Mouse (Mus musculus): ENCODE data around the gene Ssbp3.

Gene Ssbp3

DNA sequence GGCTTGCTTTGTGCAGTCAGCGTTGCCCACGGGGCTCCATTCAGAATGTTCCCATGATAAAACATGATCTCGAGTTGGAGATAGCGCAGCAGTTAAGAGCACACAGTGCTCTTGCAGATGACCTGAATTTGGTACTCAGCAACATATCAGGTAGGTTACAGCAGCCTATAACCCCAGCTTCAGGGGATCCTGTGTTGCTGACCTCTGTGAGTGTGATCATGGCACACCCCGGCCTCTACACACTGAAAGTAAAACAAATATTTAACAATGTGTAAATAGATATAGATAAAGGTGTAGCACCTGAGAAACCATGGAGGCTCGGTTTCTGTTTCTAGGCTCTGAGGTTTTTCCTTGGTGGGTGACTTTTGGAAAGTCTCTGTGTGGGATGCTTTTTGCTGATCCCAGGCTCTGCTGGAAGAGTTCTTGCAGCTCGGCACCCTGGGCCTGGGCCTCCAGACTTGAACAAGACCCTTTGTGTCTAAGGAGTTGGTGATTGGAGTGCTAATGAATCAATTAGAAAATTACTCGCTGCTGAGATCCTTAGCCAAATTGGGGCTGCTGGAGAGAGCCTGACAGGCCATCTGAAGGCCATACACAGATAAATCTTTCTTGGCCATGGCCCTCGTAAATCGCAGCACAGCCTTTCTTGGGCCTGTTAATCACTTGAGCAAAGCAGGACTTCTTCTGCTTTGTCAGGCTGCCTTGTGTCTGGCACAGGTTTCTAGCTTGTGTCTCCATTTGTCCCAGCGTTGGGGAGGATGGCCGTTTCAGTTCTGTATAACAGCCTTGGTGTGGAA is 49.2 kb downstream of the Ssbp3 start:
- no peak for DNase-seq (ENCODE audit: low read depth)

DNA sequence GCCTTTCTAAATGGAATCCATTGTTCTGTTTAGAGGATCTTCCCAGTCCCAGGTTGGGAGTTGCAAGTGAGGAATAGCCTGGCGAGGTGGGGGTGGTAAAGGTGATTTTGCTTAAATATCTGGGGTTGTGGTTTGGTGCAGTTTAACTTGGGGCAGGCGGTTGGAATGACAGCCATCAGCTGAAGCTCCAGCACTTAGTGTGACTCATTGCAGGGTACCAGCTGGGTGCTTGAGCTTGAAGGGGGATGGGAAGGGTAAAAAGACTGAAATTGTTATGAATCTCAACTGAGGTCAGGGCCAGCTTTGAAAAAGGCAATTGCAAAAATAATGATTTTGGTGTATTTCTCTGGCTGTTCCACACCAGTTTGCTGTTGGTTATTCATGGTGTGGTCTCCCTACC is 50.0 kb downstream of the Ssbp3 start:
- no peak for DNase-seq (ENCODE audit: low read depth)

DNA sequence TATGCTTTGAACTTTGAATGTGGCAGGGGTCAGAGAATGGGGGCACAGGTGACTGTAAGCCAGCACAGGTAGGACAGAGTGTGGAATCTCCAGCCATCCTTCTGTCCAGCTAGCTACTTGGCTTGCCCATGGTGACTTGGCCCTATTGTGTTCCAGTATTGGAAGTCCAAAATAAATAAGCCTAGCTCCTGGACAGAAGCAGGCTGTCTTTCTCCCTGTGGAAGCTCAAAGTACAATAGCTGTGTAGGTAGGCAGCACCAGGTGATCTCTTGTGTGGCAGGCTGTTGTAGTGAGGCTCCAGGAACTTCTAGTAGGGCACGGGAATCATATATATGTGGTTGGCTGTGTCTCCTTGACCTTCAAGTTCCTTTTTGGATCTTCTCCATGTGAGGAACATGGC is 50.8 kb downstream of the Ssbp3 start:
- DNase-seq (ENCODE audit: low read depth), result no peak

DNA sequence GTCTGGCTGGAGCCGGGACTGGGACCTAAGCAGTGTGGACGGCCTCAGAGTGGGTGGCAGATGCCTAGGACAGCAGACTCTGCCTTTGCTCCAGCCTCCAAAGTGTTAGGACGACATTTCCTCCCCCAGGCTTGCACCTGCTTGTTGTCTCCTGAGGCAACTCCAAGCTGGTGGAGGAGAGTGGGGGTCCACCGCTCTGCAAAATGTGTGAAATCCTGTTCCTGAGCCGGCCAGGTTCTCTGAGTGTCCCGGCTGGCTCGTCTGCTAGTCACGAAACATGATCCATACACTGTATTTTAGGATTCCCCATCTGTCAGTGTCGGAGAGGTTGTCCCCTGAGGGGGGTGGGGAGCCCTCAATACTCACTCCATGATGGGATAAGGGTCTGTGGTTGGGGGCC is 53.9 kb downstream of the Ssbp3 start:
- no peak for DNase-seq (ENCODE audit: low read depth)

DNA sequence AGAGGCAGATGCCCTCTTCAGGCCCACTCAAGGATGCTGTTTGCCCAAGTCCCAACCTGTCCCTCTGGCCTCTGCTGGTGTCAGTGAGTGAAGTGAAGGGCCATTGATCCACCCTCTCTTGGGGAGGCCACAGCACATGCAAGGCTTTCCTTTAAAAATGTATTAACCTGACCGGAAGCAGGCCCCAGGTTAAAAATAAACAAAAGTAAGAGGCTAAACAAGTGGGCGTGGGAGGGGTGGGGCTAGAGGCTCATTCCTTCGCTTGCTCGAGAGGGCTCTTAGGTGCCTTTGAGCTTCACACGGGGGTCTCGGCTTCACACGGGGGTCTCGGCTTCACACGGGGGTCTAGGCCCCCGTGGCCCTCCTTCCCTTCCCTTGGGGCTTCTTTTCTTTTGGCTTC is 54.5 kb downstream of the Ssbp3 start:
- DNase-seq (ENCODE audit: low read depth), result no peak

DNA sequence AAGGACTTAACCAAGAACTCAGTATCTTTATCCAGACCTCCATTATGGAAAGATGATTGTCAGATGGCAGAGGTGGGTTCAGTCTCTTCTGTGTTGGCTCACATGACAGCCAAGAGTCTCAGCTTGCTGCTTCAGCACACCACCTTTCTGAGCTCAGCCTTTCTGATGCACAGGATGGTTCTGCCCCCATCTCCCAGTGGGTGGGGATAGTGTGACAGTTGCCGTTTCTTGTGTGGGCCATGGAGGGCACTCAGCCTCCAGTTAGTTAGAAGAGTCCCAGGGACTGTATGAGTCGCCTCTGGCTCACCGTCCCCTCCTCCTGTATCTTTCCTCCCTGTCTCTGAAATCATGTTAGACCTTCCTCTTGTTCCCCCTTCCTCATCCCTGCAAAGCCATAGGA is 55.9 kb downstream of the Ssbp3 start:
- no peak for DNase-seq (ENCODE audit: low read depth)

DNA sequence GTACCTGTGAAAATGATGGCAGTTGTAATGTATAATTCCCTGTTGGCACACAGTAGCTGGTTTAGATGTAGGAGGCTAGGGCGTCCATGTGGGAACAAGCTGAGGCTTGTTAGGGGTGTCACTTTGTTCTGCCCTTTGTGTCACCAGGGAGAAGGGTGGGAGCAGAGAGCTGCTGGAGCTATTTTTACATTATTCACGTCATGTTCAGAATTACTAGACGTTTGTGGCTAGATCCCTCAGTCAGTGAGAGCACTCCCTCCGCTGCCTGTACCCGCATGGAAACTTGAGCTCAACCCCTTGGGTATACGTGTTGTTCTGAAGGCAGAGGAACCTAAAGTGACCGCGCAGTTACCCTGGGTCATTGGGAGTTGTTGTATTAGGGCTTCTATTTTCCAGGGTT is 58.4 kb downstream of the Ssbp3 start:
- DNase-seq (ENCODE audit: low read depth), result no peak

DNA sequence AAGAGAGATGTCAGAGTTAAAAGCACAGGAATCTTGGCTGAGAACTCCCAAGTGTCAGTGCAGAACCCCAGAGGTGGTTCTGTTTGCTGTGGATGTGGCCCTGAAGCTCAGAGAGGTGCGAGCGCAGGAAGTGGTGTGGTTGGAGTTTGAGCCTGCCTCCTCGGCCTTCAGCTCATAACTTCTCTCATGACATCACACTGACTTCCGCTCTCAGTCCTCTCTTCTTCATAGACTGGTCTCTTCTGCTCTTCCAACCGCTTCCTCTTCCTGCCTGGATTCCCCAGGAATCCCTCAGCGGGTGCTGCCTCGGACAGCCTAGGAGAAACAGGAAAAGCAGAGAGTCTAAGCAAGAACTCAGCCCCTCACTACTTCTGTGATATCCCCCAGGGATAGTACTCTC is 60.3 kb downstream of the Ssbp3 start:
- no peak for DNase-seq (ENCODE audit: low read depth)

DNA sequence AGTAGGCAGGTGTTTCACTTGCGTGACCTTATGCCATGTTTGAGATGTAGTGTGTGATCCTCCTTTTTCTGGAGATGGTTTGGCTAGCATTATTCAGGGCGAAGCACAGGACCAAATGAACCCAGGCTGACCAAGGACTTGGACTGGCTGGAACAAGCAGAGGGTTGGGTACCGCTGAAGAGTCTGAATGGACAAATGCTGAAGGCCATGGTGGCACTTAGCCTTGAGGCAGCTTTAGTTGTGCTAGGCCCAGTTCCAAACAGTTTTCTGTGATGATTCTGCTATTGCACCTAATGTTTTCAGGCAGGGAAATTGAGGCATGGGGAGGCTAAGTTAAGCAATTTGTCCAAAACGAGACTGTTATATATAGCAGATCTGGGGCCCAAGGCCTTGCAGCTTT is 61.6 kb downstream of the Ssbp3 start:
- no peak for DNase-seq (ENCODE audit: low read depth)

DNA sequence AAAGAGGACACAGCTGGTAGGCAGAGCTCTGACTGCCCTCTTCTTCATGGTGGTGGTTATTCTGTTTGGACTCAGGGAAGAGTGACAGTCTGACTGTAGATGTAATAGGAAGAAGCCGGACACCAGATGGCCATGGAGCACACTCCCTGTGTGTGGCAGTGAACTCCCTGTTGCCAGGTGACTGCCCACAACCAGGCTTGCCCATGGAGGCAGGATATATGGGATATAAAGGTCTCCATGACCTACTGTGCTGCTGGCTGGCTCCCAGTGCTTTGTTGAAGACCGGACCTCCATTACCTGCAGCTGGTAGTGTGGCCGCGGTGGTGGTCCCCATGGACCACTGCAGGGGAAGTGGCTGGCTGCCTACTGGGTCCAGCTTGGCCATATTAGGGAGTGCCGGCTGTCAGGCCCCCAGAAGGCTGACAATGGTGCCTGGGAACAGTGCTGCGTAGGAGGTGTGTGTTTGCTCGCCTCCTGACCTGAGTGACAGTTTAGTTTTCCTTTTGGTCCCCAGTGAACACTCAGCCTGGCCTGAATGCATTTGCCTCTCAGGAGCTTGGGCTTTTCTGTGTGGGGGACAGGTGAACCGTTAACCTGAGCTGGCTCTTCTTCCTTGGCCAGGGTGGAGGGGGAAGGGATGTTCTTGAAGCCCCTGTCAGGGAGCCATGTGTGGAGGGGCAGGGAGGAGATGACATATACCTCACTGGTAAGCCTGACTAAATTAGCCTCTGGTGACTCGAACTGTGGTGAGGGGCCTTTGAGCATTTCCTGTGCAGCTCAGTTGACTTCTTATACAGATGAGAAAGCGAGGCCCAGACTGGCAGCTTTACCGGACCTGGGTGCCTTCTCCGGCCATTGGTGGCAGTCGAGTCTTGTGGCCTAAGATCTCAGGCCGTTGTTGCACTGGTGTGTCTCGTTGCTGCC is 62.2 kb downstream of the Ssbp3 start:
- DNase-seq (ENCODE audit: low read depth), result no peak

DNA sequence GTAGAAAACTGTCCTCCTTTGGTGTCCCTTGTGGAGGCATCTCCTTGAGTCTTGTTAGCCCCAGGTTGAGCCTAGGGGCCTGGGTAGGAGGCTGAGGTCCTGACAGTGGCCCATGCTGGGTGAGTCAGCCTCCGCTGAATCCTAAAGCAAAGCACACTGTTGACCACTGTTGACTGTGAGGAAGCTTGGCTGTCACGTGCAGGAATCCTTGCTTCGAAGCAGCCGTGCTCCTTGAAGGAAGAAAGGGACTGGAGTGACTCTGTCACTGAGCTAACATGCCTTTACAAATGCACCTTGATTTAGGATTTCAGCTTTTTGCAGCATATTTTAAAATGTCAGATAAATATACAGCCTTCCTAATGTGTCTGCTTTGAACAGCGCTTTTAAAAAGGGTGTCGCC is 64.8 kb downstream of the Ssbp3 start:
- no peak for DNase-seq (ENCODE audit: low read depth)

DNA sequence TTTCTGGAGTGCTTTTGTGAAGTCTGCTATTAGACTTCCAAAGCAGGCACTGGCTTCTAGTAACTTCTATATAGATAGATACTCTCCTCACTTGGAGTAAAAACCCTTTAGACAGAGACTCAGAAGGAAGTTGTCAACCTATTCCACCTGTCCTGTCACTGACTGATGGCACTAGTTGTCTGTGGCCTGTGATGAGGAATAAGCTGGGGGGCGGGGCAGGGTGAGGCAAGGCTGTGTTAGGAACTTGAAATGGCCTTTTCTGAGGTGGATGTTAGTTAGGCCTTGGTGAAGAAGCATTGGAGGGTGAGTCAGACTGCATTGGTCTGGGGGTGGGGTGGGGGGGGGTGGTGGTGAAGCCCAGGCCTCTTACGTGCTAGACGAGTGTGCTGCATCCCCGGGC is 65.4 kb downstream of the Ssbp3 start:
- DNase-seq (ENCODE audit: low read depth), result no peak

DNA sequence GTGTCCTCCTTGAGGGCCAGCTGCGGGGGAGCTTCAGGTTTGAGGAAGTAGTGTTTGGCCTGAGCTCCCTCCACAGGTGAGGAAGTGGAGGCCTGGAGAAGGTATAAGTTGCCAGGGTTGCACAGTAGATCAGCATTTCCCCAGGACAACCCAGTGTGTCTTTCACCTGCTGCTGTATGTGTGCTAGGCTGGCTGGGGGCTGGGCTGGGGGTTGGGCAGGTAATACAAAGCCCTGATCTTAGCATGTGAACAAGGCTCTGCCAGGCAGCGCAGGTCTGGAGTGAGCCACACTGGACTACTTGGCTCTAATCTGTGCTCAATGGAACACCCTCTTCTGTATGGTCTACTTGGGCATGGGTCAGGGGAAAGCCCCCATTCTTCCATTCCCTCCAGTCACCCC is 66.1 kb downstream of the Ssbp3 start:
- DNase-seq (ENCODE audit: low read depth), result no peak

DNA sequence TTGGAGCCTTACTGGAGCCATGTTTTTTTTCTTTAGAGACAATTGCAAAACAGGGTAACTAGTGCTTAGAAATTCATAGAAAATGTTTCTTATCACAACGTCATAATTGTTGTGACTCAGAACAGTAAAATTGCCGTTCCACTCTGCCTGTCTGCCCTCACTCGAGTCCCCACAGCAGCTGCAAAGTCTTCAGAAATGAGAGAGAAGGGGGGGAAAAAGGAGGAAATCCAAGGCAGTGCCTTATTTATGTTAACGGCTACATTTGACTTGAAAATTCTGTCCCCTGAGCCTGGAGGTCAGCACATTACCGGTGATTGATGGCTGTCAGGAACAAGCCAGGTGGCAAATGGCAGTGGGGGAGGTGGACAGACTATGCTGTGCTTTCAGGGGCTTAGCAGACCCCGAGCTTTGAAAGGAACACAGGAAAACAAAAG is 66.7 kb downstream of the Ssbp3 start:
- DNase-seq (ENCODE audit: low read depth), result no peak

DNA sequence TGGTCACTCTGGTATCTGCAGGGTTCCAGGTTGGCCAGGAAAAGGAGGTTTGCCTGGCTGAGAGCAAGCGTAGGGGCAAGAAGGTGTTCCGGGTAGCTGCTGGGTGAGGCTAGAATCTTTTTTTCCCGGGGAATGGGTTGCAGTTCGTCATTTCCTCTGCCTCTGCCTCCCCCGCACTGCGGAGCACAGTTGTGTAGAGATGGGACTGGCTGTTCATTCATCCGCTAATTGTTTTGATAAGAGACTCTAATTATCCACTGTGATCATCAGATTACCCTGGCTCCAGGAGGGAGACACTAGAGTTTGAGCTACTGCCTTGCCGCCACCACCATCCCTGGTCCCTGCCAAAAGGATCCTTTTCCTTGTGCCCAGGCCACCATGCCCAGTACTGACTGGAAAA is 67.9 kb downstream of the Ssbp3 start:
- no peak for DNase-seq (ENCODE audit: low read depth)

DNA sequence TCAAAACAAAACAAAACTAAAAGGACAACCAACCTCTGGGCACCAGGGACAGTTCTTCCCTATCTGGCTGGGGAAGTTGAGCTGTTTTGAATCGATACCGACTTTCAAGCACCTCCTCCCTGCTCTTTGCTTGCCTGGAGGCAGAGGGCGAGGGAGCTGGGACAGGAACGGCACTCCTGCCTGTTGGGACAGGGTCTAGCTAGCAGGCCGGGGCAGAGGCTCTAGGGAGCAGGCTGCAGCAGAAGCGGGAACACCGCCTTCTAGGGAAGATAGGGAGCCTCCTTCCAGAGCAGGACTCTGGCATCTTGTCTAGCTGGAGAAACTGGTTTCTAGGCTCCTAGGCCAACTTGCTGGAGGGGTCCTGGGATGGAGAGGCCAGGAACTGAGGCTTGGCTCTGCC is 70.2 kb downstream of the Ssbp3 start:
- DNase-seq (ENCODE audit: low read depth), result no peak

DNA sequence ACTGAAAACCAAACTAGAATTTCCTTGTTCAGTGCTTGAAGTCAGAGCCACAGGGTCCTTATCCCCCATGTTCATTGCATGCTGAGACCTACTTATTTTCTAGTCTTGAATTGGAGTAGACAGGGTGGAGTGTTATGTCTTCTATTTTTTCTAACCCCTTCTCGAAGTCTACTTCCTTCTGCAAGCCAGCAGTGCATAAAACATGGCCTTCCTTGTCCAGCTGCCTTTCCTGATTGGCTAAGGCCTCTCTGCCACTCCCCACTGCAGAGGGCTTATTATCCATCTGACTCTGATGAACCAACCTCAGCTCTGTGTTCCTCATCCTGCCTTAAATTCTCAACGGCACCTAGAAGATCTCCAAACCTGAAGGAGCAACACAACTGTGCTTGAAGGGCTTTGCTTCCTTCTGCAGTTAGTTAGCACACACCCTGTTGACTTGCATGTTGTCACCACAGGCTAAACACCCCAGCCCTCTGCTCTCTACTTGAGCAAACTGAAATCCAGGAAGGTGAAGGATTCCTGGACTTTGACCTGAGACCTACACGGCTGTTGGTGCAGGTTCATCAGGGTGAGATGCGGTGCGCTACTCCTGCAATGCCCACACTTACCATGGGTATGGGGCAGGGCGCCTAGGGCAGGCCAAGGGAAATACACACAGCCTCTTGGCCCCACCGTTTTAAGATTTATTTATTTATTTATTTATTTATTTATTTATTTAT is 71.0 kb downstream of the Ssbp3 start:
- DNase-seq (ENCODE audit: low read depth), result no peak

DNA sequence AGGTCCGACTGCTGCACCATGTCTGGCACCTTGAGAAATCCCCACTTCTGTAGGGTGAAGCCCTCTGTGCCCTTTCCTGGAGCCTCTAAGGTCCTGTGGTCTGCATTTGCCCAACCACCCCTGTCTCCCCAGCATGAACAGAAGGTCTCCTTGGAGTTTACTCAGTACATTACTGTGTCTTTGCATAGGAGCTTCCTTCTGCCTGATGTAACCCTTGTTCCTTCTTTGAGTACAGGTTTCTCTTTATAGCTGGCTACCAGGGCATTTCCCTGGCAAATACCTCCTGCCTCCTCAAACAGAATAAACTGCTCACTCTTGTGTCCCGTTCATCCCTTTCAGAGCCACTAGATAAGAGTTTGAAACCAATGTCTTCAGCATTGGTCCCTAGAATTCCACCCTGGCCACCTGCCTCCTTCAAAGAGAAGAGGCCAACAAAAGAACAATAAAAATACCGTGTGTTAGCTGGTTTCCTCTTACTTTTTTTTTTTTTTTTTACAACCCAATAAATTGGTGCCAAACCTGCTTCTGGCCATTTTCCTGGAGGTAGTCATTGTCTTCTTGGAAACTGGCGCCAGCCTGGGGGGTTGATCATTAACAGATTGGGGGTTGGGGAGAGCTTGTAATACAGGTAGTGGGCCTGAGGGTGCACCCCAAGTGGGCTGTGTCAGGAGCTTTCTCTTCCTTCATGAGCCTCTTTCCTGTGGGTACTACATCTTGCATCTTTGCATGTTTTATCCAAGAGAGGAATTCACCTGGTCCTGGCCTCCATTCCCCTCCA is 72.0 kb downstream of the Ssbp3 start:
- DNase-seq (ENCODE audit: low read depth), result no peak

DNA sequence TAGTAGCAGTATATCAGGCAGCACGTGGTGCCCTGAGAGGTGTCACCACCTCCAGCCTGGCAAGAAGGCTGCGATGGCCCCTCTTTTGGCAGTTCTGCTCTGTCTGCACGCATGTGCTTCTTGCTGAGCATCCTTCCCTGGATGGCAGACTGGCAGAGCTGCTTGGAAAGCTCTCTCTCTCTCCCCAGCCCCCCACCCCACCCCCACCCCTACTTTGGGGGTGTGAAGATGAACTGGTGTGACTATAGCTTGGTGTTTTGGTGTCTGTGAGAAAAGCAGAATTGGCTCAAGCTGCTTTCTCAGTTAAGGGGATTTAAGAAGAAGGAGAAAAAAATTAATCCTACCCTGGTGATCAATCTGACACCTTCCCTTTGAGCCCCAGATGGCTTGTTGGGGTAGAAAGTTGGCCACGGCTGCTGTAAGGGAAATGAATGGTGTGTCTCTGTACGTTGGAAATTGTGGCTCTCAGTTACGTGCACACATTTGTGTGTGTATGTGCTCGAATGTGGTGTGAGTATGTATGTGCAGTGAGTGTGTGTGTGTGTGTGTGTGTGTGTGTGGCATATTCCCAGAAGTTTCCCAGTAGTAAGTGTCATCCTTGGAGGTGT is 73.5 kb downstream of the Ssbp3 start:
- no peak for DNase-seq (ENCODE audit: low read depth)

DNA sequence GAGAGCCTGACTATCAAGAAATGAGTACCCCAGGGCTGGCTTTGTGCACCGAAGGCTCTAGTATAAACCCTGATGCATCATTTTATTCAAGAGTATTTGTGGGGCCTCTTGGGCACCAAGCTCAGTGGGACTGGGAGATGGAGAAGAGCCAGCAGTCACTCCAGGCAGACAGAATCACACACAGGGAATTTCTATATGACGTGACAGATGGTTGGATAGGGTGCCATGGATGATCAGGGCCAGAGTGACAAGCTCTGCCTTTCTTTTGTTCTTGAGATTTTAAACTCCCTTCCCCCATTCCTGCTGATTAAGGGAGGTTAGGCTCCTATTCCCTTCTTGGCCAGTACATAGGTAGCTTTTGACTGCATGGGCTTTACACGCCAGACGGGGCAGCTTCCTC is 74.8 kb downstream of the Ssbp3 start:
- no peak for DNase-seq (ENCODE audit: low read depth)
